Mouse (Mus musculus): ENCODE data around the gene Thbd. TPM values are rescaled to one million over a fixed set of nuclear protein-coding genes. Genes with fewer than 3 reads are reported as not detected.

Gene Thbd
- polyA plus RNA-seq, 1 experiment, result 28.4 TPM

DNA sequence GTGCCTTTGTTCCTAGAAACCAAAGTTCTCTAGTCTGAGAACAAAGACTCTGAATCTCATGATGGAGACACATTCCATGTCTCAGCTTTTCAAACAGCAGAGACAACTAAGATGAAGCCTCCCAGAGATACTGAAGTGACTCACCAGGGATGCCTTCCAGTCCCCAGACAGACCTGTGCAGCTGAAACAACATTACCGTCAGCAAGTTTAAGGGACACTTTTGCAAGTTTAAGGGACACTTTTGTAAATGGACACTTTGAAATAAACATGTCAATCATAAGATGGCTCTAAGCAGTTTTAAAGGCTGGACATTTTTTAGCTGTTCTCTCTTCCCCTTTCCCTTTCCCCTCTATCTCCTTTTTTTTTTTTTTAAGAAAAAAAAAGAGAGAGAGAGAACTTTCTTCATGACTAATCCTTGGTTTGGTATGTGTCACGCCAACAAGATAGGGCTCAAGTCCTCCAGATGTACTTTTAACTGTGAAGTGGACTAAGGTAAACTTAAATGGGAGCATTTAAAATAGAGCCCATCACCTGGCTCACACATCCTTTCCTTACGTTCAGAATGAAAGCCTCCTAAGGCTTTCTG, 31.8 kb upstream of the Thbd start:
- no peak for DNase-seq
- WGBS, result 46% methylated on average over 3 of the region's 3 CpGs
- Histone ChIP-seq H3K27me3 (replicated peaks; ENCODE audit: control insufficient read depth, insufficient read depth, low read length) (no peaks in the 10 kb centered on the region), H3K4me3 (ENCODE audit: insufficient read depth, low read depth, low read length) (peak overlapping the region; percentile 12; the same call in 1 of the 2 replicates), H3K4me1 (ENCODE audit: control insufficient read depth, insufficient read depth, low read length) (no peaks in the 10 kb centered on the region), H3K36me3 (ENCODE audit: control insufficient read depth, insufficient read depth, low read length) (no peaks in the 10 kb centered on the region), H3K27ac (ENCODE audit: insufficient read depth, low read depth, low read length) (no peak overlapping the region)
- TF ChIP-seq POLR2A (IDR thresholded peaks at IDR 0.05; ENCODE audit: low read depth, low read length) (no peak), CTCF (conservative IDR thresholded peaks at IDR 0.05; ENCODE audit: insufficient read depth, insufficient read length, low read depth, low read length) (no peak)

DNA sequence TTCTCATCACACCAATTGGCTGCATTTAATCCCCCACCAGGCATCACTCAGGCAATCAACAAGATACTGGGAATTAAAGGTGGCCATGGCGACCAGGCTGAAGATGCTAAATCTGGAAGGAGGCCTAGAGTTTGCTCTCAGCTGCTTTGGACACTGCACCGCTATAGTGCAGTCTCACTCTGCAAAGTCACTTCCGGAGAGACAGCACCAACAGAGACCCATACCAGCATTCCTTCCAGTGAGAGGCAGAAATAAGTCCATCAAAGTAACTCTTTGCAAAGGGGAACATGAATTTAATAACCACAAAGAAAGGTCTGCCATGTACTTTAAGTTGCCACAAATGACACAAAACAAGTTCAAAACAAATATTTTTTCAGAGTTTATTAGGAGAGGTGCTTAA, 28.3 kb upstream of the Thbd start:
- no peak overlapping the region for H3K4me3 ChIP-seq (ENCODE audit: insufficient read depth, low read depth, low read length)
- no peaks in the 10 kb centered on the region for H3K27me3 ChIP-seq (replicated peaks; ENCODE audit: control insufficient read depth, insufficient read depth, low read length)
- TF ChIP-seq CTCF (conservative IDR thresholded peaks at IDR 0.05; ENCODE audit: insufficient read depth, insufficient read length, low read depth, low read length) (no peak), POLR2A (IDR thresholded peaks at IDR 0.05; ENCODE audit: low read depth, low read length) (no peak)
- no peak for DNase-seq
- H3K36me3 ChIP-seq (ENCODE audit: control insufficient read depth, insufficient read depth, low read length), result no peaks in the 10 kb centered on the region
- no peak overlapping the region for H3K27ac ChIP-seq (ENCODE audit: insufficient read depth, low read depth, low read length)
- H3K4me1 ChIP-seq (ENCODE audit: control insufficient read depth, insufficient read depth, low read length), result no peaks in the 10 kb centered on the region
- 75% methylated on average over 3 of the region's 3 CpGs for WGBS

DNA sequence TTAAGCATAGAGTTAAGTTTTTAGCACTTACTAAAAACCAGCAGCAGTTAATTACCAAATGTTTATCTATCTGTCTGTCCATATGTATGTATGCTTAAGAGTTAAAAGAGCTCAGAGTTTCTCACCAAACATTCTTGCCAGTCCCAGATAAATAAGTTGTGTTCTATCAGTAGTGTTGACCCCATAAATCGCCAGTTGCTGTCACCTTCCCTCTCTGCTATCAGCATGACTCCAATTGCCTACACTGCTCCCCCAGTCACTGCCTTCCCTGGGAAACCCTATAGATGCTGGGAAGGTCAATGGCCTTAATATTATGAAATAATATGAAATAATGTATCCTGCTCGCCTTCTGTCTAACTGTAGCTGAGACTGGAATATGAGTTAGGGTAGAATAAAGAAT, 24.4 kb upstream of the Thbd start:
- Histone ChIP-seq H3K4me1 (ENCODE audit: control insufficient read depth, insufficient read depth, low read length) (no peaks in the 10 kb centered on the region; the same call in 1 of the 2 replicates), H3K27me3 (replicated peaks; ENCODE audit: control insufficient read depth, insufficient read depth, low read length) (no peaks in the 10 kb centered on the region), H3K36me3 (ENCODE audit: control insufficient read depth, insufficient read depth, low read length) (no peaks in the 10 kb centered on the region), H3K4me3 (ENCODE audit: insufficient read depth, low read depth, low read length) (no peak overlapping the region), H3K27ac (ENCODE audit: insufficient read depth, low read depth, low read length) (no peak overlapping the region)
- DNase-seq, result no peak
- TF ChIP-seq CTCF (conservative IDR thresholded peaks at IDR 0.05; ENCODE audit: insufficient read depth, insufficient read length, low read depth, low read length) (no peak), POLR2A (IDR thresholded peaks at IDR 0.05; ENCODE audit: low read depth, low read length) (no peak)
- WGBS, result 68% methylated on average over 2 of the region's 2 CpGs

DNA sequence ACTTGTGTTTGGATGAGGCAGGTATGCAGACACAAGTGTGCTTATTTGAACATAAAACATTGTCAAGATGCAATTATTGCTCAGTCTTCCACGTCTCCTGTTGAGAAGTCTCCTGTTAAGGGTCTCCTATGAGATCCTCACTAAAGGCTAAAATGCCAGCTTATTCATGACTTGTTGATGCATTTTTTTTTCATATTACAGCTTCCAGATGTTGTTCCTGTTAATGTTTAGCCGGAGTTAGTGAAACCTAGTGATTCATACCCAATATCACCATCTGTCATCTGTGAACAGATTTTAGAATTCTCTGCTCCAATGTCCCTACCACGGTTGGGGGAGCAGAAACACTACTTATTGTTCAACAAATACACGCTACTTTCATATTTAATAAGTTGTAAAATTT, 23.0 kb upstream of the Thbd start:
- H3K27me3 ChIP-seq (replicated peaks; ENCODE audit: control insufficient read depth, insufficient read depth, low read length), result no peaks in the 10 kb centered on the region
- TF ChIP-seq CTCF (conservative IDR thresholded peaks at IDR 0.05; ENCODE audit: insufficient read depth, insufficient read length, low read depth, low read length), result no peak
- no peak for TF ChIP-seq POLR2A (IDR thresholded peaks at IDR 0.05; ENCODE audit: low read depth, low read length)
- no peak overlapping the region for H3K27ac ChIP-seq (ENCODE audit: insufficient read depth, low read depth, low read length)
- WGBS, result 80% methylated on average over 4 of the region's 4 CpGs
- H3K4me3 ChIP-seq (ENCODE audit: insufficient read depth, low read depth, low read length), result no peak overlapping the region
- no peak for DNase-seq
- H3K36me3 ChIP-seq (ENCODE audit: control insufficient read depth, insufficient read depth, low read length), result no peaks in the 10 kb centered on the region
- no peaks in the 10 kb centered on the region; the same call in 1 of the 2 replicates for H3K4me1 ChIP-seq (ENCODE audit: control insufficient read depth, insufficient read depth, low read length)

DNA sequence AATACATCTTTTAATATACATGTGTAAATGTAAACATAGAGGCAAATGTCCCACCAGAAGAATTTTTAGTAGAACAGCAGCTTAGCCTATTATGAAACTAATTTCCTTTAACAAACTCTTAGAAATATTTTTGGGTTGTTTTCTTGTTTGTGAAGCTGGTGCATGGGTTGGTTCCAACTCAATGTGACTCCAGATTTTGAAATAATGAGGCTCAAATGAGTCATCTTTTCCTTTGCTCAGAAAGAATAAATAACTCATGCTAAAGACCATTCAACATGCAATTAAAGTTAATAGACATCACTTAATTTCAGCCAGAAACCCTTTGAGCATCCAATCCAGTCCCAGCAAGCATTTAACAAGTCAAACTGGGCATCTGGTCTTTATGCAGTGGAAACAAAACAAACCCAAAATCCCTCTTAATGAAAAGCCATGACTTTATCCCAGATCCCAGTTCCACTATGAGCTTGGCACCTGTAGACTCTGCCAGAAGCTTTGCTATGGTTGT, 21.1 kb upstream of the Thbd start:
- H3K27me3 ChIP-seq (replicated peaks; ENCODE audit: control insufficient read depth, insufficient read depth, low read length), result no peaks in the 10 kb centered on the region
- peak overlapping the region; percentile 60; the same call in 1 of the 2 replicates for H3K27ac ChIP-seq (ENCODE audit: insufficient read depth, low read depth, low read length)
- DNase-seq, result peak; percentile 43
- TF ChIP-seq CTCF (conservative IDR thresholded peaks at IDR 0.05; ENCODE audit: insufficient read depth, insufficient read length, low read depth, low read length), result no peak
- no peak for TF ChIP-seq POLR2A (IDR thresholded peaks at IDR 0.05; ENCODE audit: low read depth, low read length)
- no peak overlapping the region for H3K4me3 ChIP-seq (ENCODE audit: insufficient read depth, low read depth, low read length)
- H3K4me1 ChIP-seq (ENCODE audit: control insufficient read depth, insufficient read depth, low read length), result no peaks in the 10 kb centered on the region; the same call in 1 of the 2 replicates
- H3K36me3 ChIP-seq (ENCODE audit: control insufficient read depth, insufficient read depth, low read length), result no peaks in the 10 kb centered on the region

DNA sequence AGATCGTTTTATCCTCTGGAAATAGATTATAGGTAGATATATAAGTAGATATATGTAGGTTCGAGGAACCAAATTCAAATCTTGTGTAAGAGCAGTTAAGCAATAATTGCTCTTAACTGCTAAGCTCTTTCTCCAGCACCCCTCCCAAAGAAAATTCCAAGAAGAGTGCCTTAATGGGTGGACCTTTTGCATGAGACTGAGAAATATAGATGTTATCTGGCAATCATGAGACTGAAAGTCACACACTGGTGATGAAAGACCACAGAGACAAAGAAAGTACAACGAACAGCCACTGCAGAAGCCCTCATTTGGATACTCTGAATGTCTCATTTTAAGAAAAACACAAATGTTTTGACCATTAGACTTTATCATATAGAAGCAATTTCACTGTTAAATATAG, 20.5 kb upstream of the Thbd start:
- DNase-seq, result no peak
- TF ChIP-seq CTCF (conservative IDR thresholded peaks at IDR 0.05; ENCODE audit: insufficient read depth, insufficient read length, low read depth, low read length) (no peak), POLR2A (IDR thresholded peaks at IDR 0.05; ENCODE audit: low read depth, low read length) (no peak)
- 63% methylated on average over 3 of the region's 3 CpGs for WGBS
- Histone ChIP-seq H3K4me1 (ENCODE audit: control insufficient read depth, insufficient read depth, low read length) (no peaks in the 10 kb centered on the region; the same call in 1 of the 2 replicates), H3K27me3 (replicated peaks; ENCODE audit: control insufficient read depth, insufficient read depth, low read length) (no peaks in the 10 kb centered on the region), H3K36me3 (ENCODE audit: control insufficient read depth, insufficient read depth, low read length) (no peaks in the 10 kb centered on the region), H3K27ac (ENCODE audit: insufficient read depth, low read depth, low read length) (no peak overlapping the region), H3K4me3 (ENCODE audit: insufficient read depth, low read depth, low read length) (no peak overlapping the region)

DNA sequence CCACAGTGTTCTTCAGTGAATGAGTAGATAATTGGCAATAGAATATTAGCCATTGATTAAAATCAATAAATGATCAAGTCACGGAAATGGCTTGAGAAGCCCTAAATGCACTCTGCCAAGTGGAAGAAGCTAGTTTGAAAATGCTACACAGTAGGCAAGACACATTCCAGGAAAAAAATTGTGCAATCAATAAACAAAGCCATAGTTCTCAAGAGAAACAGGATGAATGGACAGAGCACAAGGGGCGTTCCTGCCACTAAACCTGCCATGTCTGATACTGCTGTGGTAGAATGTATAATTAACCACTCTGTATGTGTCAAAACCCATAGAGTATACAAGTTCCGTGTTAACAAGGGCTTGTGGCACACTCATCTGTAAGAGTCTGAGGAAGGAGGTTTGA, 19.6 kb upstream of the Thbd start:
- DNase-seq, result no peak
- TF ChIP-seq POLR2A (IDR thresholded peaks at IDR 0.05; ENCODE audit: low read depth, low read length) (no peak), CTCF (conservative IDR thresholded peaks at IDR 0.05; ENCODE audit: insufficient read depth, insufficient read length, low read depth, low read length) (no peak)
- Histone ChIP-seq H3K27ac (ENCODE audit: insufficient read depth, low read depth, low read length) (no peak overlapping the region), H3K4me3 (ENCODE audit: insufficient read depth, low read depth, low read length) (no peak overlapping the region), H3K27me3 (replicated peaks; ENCODE audit: control insufficient read depth, insufficient read depth, low read length) (no peaks in the 10 kb centered on the region), H3K36me3 (ENCODE audit: control insufficient read depth, insufficient read depth, low read length) (no peaks in the 10 kb centered on the region), H3K4me1 (ENCODE audit: control insufficient read depth, insufficient read depth, low read length) (no peaks in the 10 kb centered on the region; the same call in 1 of the 2 replicates)
- 81% methylated on average over 3 of the region's 3 CpGs for WGBS

All from kidney, adult 2 months (tissue).